Comparison of ENCODE assay signal across 9 mouse cellular contexts in the genomic region with DNA sequence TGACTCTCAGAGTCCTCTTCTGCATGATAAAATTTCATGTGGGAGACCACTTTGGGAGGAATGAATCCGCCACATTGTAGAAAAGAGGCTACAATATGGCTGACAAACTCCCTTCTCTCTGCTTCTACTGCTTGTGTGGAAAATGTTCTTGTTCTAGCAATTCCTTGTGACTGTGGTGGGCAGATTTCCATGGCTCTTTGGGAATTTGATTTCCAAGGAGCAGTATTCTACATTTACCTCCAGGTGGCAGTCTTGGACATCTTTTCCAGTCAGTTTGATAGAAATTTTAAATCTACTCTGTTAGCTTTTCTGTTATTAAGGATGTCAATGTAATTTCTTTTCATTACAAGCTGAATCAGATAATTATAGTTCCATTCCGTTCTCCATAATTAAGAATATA. TPM values are rescaled to one million over a fixed set of nuclear protein-coding genes. Genes with fewer than 3 reads are reported as not detected.
A peak's percentile ranks its signal among the peaks of the same experiment; 100 is the strongest.
DNase-seq lines count a peak whose midpoint lies in the region; ATAC-seq and TF ChIP-seq lines count a peak whose summit lies in the region.
"Had no signal": no experiment of that assay in that cellular context is flagged by ENCODE, and none has a peak within 500 bp of the region (broad histone marks: within the 10 kb centered on the region; RNA-seq: fewer than 3 reads in every experiment).

No protein-coding gene starts in this region.

- no peaks in the 10 kb centered on the region for H3K4me1 ChIP-seq in CH12.LX (ENCODE audit: control insufficient read depth in 1 of 2, insufficient read depth in 2 of 2)
- H3K4me1 ChIP-seq in embryonic facial prominence, embryonic 14.5 days (ENCODE audit: control insufficient read depth, insufficient read depth, low read length): no peaks in the 10 kb centered on the region
- H3K4me1 ChIP-seq: limb, embryonic 13.5 days had no signal

- peak overlapping the region; percentile 16; the same call in 1 of the 2 replicates for H3K27ac ChIP-seq in layer of hippocampus, adult 2 months
- H3K27ac ChIP-seq in CH12.LX (ENCODE audit: insufficient read depth, low read depth): no peak overlapping the region
- H3K27ac ChIP-seq in embryonic facial prominence, embryonic 14.5 days (replicated peaks; ENCODE audit: low read depth, low read length): no peak overlapping the region
- H3K27ac ChIP-seq: limb, embryonic 13.5 days had no signal

- H3K27me3 ChIP-seq in CH12.LX (replicated peaks): no peaks in the 10 kb centered on the region
- no peaks in the 10 kb centered on the region for H3K27me3 ChIP-seq in embryonic facial prominence, embryonic 14.5 days (replicated peaks; ENCODE audit: control insufficient read depth, insufficient read depth, low read length)
- H3K27me3 ChIP-seq: limb, embryonic 13.5 days had no signal

- TF ChIP-seq CTCF in layer of hippocampus, adult 2 months (conservative IDR thresholded peaks at IDR 0.05): peak; percentile 85
- TF ChIP-seq CTCF in CH12.LX (conservative IDR thresholded peaks at IDR 0.05 in 1 of 2, IDR thresholded peaks at IDR 0.05 in 1 of 2; ENCODE audit: low read depth in 2 of 2, low read length in 2 of 2): peak; percentile 34 to 61

- DNase-seq in cerebellum, postnatal 10 days: peak; percentile 32 to 71
- no peak for DNase-seq in cerebellum, adult 9-11 months
- peak; percentile 44 to 58 for DNase-seq in layer of hippocampus, adult 2 months (ENCODE audit: low spot score in 2 of 2)
- DNase-seq in layer of hippocampus, postnatal 36 days: no peak
- DNase-seq in CH12.LX (ENCODE audit: extremely low read depth): peak; percentile 13
- DNase-seq in embryonic facial prominence, embryonic 14.5 days (ENCODE audit: low spot score): peak; percentile 69
- DNase-seq in urinary bladder, adult 2 months (ENCODE audit: low spot score): no peak
- DNase-seq in testis, postnatal 14 days (ENCODE audit: low spot score): no peak

- peak; percentile 64 for TF ChIP-seq RAD21 in CH12.LX (IDR thresholded peaks at IDR 0.05; ENCODE audit: low read depth, low read length)

- WGBS in embryonic facial prominence, embryonic 14.5 days: 20% methylated on average over 2 of the region's 2 CpGs

- in situ Hi-C loops in CH12.LX (cut with MboI; ENCODE audit: low pct_ligation_motif_present, low pct_unique_long_range_greater_than_20kb, low sequenced_read_pairs): no loop called here

- peaks cover 0 to 16% of the 10 kb centered on the region in 2 experiments for H3K36me3 ChIP-seq in CH12.LX (replicated peaks in 1 of 2; ENCODE audit: control insufficient read depth in 1 of 2, insufficient read depth in 1 of 2, low read length in 1 of 2)
- H3K36me3 ChIP-seq in embryonic facial prominence, embryonic 14.5 days (ENCODE audit: control insufficient read depth, insufficient read depth, low read length): peaks cover 15% of the 10 kb centered on the region

- H3K4me3 ChIP-seq in layer of hippocampus, adult 2 months: no peak overlapping the region
- no peak overlapping the region for H3K4me3 ChIP-seq in CH12.LX (replicated peaks in 1 of 3; ENCODE audit: low read depth in 2 of 3, low read length in 2 of 3, poor library complexity in 1 of 3)
- no peak overlapping the region for H3K4me3 ChIP-seq in embryonic facial prominence, embryonic 14.5 days (ENCODE audit: low read depth, low read length)
- H3K4me3 ChIP-seq: limb, embryonic 13.5 days had no signal

- H3K4me2 ChIP-seq in CH12.LX (ENCODE audit: insufficient read depth, low read depth, poor library complexity, severe bottlenecking): no peak overlapping the region
- H3K4me2 ChIP-seq in embryonic facial prominence, embryonic 14.5 days (ENCODE audit: low read depth, low read length): no peak overlapping the region
- H3K4me2 ChIP-seq: limb, embryonic 13.5 days had no signal

- no peak overlapping the region for H3K9ac ChIP-seq in CH12.LX (ENCODE audit: insufficient read depth, low read depth)
- H3K9ac ChIP-seq in embryonic facial prominence, embryonic 14.5 days (ENCODE audit: low read depth, low read length): no peak overlapping the region
- H3K9ac ChIP-seq: limb, embryonic 13.5 days had no signal

- H3K79me2 ChIP-seq in CH12.LX (replicated peaks; ENCODE audit: control insufficient read depth, extremely low read depth, insufficient read depth, poor library complexity, severe bottlenecking): no peaks in the 10 kb centered on the region

- H3K9me3 ChIP-seq in CH12.LX (replicated peaks; ENCODE audit: low read length): no peaks in the 10 kb centered on the region
- no peaks in the 10 kb centered on the region for H3K9me3 ChIP-seq in embryonic facial prominence, embryonic 14.5 days (ENCODE audit: control insufficient read depth, low read length)
- H3K9me3 ChIP-seq: limb, embryonic 13.5 days had no signal

- no peak for TF ChIP-seq POLR2A in CH12.LX (IDR thresholded peaks at IDR 0.05; ENCODE audit: low read depth, low read length)

- dilution Hi-C loops in CH12.LX (cut with MboI; ENCODE audit: extremely low pct_ligation_motif_present, extremely low pct_unique_long_range_greater_than_20kb, low sequenced_read_pairs): no loop called here

- ATAC-seq in embryonic facial prominence, embryonic 14.5 days (ENCODE audit: low read depth): no peak

- no peak for TF ChIP-seq EP300 in CH12.LX (IDR thresholded peaks at IDR 0.05; ENCODE audit: low read length)

TF ChIP-seq in CH12.LX, 34 proteins besides CTCF, POLR2A, EP300 and RAD21:
- TF ChIP-seq RCOR1 (conservative IDR thresholded peaks at IDR 0.05; ENCODE audit: low read depth, low read length) (no peak), SMC3 (IDR thresholded peaks at IDR 0.05; ENCODE audit: low read depth, low read length) (peak; percentile 31)

RNA-seq across cellular contexts. Expression of gene Alg10b, which starts 13.5 kb away (rescaled TPM):
- total RNA-seq in layer of hippocampus, adult 2 months (2021): 10 to 100 TPM; 27.6 to 31.1 TPM
- 10 to 100 TPM; 29.8 to 32.1 TPM for total RNA-seq in layer of hippocampus, postnatal 36 days (2021)
- total RNA-seq in CH12.LX (2012; rRNA removed): 12.2 and 12.7 TPM in 2 replicates
- 28.4 TPM in 2 replicates for total RNA-seq in CH12.LX (2014; rRNA removed)
- 14.8 and 20.8 TPM in 2 replicates for polyA plus RNA-seq in CH12.LX (2012; ENCODE audit: insufficient read length, low read depth)
- 31.4 and 34.0 TPM in 2 replicates for polyA plus RNA-seq in embryonic facial prominence, embryonic 14.5 days (2014; fragmentation: Nextera tagmentation; extraction: Ambion mirVana)
- 15.4 and 16.0 TPM in 2 replicates for polyA plus RNA-seq in urinary bladder, adult 2 months (2012; rRNA removed)

Comparison
In these comparisons a context has a peak if more than half of its experiments do, and no peak if none do; other contexts are left out.
1. DNase-seq: peak in cerebellum, postnatal 10 days (2 of 2), layer of hippocampus, adult 2 months (2 of 2), CH12.LX (single experiment) and embryonic facial prominence, embryonic 14.5 days (single experiment); none in cerebellum, adult 9-11 months (single experiment), layer of hippocampus, postnatal 36 days (0 of 2), urinary bladder, adult 2 months (single experiment) and testis, postnatal 14 days (single experiment).